Mouse (Mus musculus): Measurements from ENCODE around the gene Arf5. TPM values are rescaled to one million over a fixed set of nuclear protein-coding genes. Genes with fewer than 3 reads are reported as not detected.

Arf5 gene
- 395 and 420 TPM in 2 replicates for polyA plus RNA-seq (2015; fragmentation: Nextera tagmentation; extraction: Ambion mirVana)

DNA sequence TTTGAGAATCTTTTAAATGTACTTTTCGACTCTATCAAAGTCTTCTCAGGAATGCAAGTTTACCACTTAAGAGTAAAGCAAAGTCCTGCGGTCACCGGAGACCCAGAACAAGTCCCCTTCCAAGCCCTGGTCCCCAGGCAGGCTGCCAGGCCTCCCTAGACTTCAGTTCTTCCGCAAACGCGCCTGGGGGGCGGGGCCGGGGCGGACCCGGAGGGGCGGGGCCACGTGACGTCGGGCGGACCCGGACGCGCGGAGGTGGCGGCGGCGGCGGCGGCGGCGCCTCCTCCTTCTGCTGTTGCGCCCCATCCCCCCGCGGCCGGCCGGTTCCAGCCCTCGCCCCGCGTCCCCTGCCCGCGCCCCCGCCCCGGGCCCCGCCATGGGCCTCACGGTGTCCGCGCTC lies at the start of gene Arf5:
Gene Arf5, plus strand, starts transcription at position 248 of the 400 bp plus-strand sequence.
- peak; percentile 66 for ATAC-seq (ENCODE audit: insufficient number of reproducible peaks, low FRiP score, low TSS enrichment, low read depth)
- Histone ChIP-seq H3K4me2 (peak within 1 kb of the TSS; percentile 58), H3K9me3 (no peaks in the 10 kb centered on the region), H3K36me3 (peaks cover 28% of the 10 kb centered on the region), H3K4me1 (peaks cover 41% of the 10 kb centered on the region), H3K27ac (peak within 1 kb of the TSS; percentile 79), H3K4me3 (peak within 1 kb of the TSS; percentile 95), H3K27me3 (no peaks in the 10 kb centered on the region), H3K9ac (peak within 1 kb of the TSS; percentile 98)
- under 1% methylated on average over 28 of the region's 42 CpGs for WGBS

DNA sequence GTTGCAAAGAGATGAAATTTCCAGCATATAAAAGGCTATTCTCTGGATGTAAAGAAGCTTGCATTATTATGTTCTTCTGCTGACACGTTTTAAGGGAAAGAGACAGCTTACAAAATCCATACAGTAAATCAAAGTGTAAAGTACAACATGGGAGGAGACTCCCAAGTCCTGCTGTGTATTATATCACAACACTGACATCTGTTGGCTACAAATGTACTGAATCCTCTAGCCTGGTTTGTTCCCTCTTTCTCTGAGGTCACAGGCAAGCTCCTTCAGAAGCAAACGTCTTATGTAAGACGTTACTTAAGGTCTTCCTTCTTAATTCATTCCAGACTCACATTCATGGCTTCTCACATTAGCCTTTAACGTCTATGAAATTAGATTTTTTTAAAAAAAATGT lies 41.4 kb upstream of the Arf5 start:
- no peak for ATAC-seq (ENCODE audit: insufficient number of reproducible peaks, low FRiP score, low TSS enrichment, low read depth)
- Histone ChIP-seq H3K4me1 (no peaks in the 10 kb centered on the region), H3K9me3 (no peaks in the 10 kb centered on the region), H3K36me3 (no peaks in the 10 kb centered on the region), H3K4me2 (no peak overlapping the region), H3K4me3 (no peak overlapping the region), H3K27me3 (no peaks in the 10 kb centered on the region), H3K27ac (no peak overlapping the region), H3K9ac (no peak overlapping the region)
- 31% methylated on average over 4 of the region's 4 CpGs for WGBS

DNA sequence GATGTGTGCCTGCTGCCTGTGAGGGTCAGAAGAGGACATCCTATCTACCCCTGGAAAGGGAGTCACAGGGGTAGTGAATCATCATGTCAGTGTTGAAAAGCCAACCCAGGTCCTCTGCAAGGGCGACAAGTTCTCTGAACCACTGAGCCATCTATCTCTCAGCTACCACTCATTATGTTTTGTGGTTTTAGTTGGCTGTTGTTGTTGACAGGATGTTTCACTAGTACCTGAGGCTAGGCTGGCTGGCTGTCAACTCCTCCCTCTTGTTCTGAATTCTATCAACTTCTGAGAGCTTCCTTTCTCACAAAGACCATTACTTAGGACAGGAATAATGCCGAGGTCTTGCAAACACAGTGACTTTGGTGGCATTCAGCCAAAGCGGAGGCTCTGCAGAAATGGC lies 38.2 kb upstream of the Arf5 start:
- Histone ChIP-seq H3K27ac (no peak overlapping the region), H3K4me3 (no peak overlapping the region), H3K4me2 (no peak overlapping the region), H3K4me1 (no peaks in the 10 kb centered on the region), H3K36me3 (no peaks in the 10 kb centered on the region), H3K9me3 (no peaks in the 10 kb centered on the region), H3K9ac (no peak overlapping the region), H3K27me3 (no peaks in the 10 kb centered on the region)
- no peak for ATAC-seq (ENCODE audit: insufficient number of reproducible peaks, low FRiP score, low TSS enrichment, low read depth)
- WGBS: 81% methylated on average over 3 of the region's 3 CpGs

GRCm38 (mm10) chr6:28389038-28389437 lies 34.3 kb upstream of the Arf5 start:
- Histone ChIP-seq H3K4me3 (no peak overlapping the region), H3K4me2 (no peak overlapping the region), H3K9me3 (no peaks in the 10 kb centered on the region), H3K36me3 (no peaks in the 10 kb centered on the region), H3K27ac (no peak overlapping the region), H3K27me3 (no peaks in the 10 kb centered on the region), H3K4me1 (no peaks in the 10 kb centered on the region), H3K9ac (no peak overlapping the region)
- ATAC-seq (ENCODE audit: insufficient number of reproducible peaks, low FRiP score, low TSS enrichment, low read depth): no peak
- 76% methylated on average over 3 of the region's 3 CpGs for WGBS

DNA sequence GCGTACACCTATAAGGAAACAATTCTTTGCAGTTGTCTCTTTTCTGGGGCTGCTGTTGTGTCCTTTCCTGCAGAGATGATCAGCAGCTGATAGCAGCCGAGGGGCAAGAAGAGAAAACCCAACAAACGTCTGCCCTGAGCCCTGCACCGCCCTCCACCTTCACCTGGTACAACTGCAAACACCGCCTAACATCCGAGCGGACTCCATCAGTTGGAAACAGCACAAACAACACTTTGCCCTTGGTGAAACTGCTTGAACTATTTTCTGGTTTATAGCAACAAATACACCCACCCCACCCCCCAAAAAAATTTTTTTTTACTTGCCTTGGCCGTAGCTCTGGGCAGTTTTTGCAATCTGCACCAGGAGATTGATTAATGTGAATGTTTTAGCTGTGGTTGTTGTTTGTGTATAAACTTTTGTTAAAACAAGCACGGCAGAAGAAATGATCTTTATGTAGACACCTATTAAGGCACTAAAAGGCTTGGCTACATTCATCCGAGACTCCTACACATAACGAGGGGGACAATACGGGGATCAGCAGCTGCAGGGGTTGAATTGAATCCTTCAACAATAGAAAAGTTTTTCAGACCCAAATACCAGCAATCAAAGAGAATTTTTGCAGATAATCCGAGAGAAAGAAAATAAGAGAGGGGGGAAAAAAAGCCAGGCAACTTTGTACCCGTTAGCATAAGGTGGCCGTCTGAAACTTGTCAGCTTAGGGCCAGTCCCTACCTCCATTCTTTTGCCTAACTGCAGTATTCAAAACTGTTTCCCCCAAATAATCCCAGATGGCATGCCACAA lies 27.1 kb upstream of the Arf5 start:
- 42% methylated on average over 15 of the region's 15 CpGs for WGBS
- Histone ChIP-seq H3K9ac (no peak overlapping the region), H3K9me3 (no peaks in the 10 kb centered on the region), H3K36me3 (no peaks in the 10 kb centered on the region), H3K27ac (no peak overlapping the region), H3K4me3 (peak overlapping the region; percentile 46; the same call in 1 of the 2 replicates), H3K27me3 (peaks cover 25% of the 10 kb centered on the region), H3K4me1 (peaks cover 8% of the 10 kb centered on the region; the same call in 1 of the 2 replicates), H3K4me2 (peak overlapping the region; percentile 85)
- ATAC-seq (ENCODE audit: insufficient number of reproducible peaks, low FRiP score, low TSS enrichment, low read depth): no peak

- Histone ChIP-seq H3K27me3 (peaks cover 25% of the 10 kb centered on the region), H3K4me3 (peak overlapping the region; percentile 46), H3K27ac (no peak overlapping the region), H3K36me3 (no peaks in the 10 kb centered on the region), H3K9ac (no peak overlapping the region), H3K4me2 (peak overlapping the region; percentile 85), H3K9me3 (no peaks in the 10 kb centered on the region), H3K4me1 (peaks cover 8% of the 10 kb centered on the region; the same call in 1 of the 2 replicates)
- 2% methylated on average over 19 of the region's 19 CpGs for WGBS
- no peak for ATAC-seq (ENCODE audit: insufficient number of reproducible peaks, low FRiP score, low TSS enrichment, low read depth)
These were observed 26.4 kb upstream of the Arf5 start for GRCm38 (mm10) chr6:28396853-28397457.

GRCm38 (mm10) chr6:28397681-28398203 lies 25.6 kb upstream of the Arf5 start, which contains the start of gene Zfp800:
Zfp800 (minus strand) TSS chr6:28398005.
- under 1% methylated on average over 33 of the region's 33 CpGs for WGBS
- no peaks in the 10 kb centered on the region for H3K9me3 ChIP-seq
- ATAC-seq (ENCODE audit: insufficient number of reproducible peaks, low FRiP score, low TSS enrichment, low read depth): no peak
- peaks cover 8% of the 10 kb centered on the region; the same call in 1 of the 2 replicates for H3K4me1 ChIP-seq
- no peak within 1 kb of the TSS for H3K27ac ChIP-seq
- H3K27me3 ChIP-seq: peaks cover 25% of the 10 kb centered on the region
- peak within 1 kb of the TSS; percentile 20; the same call in 1 of the 2 replicates for H3K9ac ChIP-seq
- peak within 1 kb of the TSS; percentile 46 for H3K4me3 ChIP-seq
- peak within 1 kb of the TSS; percentile 85 for H3K4me2 ChIP-seq
- H3K36me3 ChIP-seq: no peaks in the 10 kb centered on the region

- Histone ChIP-seq H3K4me3 (no peak overlapping the region), H3K27ac (no peak overlapping the region), H3K9ac (no peak overlapping the region), H3K27me3 (peaks cover 25% of the 10 kb centered on the region), H3K9me3 (no peaks in the 10 kb centered on the region), H3K4me1 (peaks cover 8% of the 10 kb centered on the region; the same call in 1 of the 2 replicates), H3K4me2 (no peak overlapping the region), H3K36me3 (no peaks in the 10 kb centered on the region)
- ATAC-seq (ENCODE audit: insufficient number of reproducible peaks, low FRiP score, low TSS enrichment, low read depth): no peak
- 84% methylated on average over 3 of the region's 3 CpGs for WGBS
These were observed 24.6 kb upstream of the Arf5 start for GRCm38 (mm10) chr6:28398726-28399125.

- Histone ChIP-seq H3K4me1 (peaks cover 8% of the 10 kb centered on the region; the same call in 1 of the 2 replicates), H3K27me3 (peaks cover 25% of the 10 kb centered on the region), H3K9ac (no peak overlapping the region), H3K9me3 (no peaks in the 10 kb centered on the region), H3K4me3 (no peak overlapping the region), H3K36me3 (no peaks in the 10 kb centered on the region), H3K4me2 (no peak overlapping the region), H3K27ac (no peak overlapping the region)
- 89% methylated on average over 4 of the region's 4 CpGs for WGBS
- ATAC-seq (ENCODE audit: insufficient number of reproducible peaks, low FRiP score, low TSS enrichment, low read depth): no peak
These were observed 23.6 kb upstream of the Arf5 start for GRCm38 (mm10) chr6:28399791-28400190.

GRCm38 (mm10) chr6:28410053-28410452 lies 13.3 kb upstream of the Arf5 start:
- ATAC-seq (ENCODE audit: insufficient number of reproducible peaks, low FRiP score, low TSS enrichment, low read depth): no peak
- no peak overlapping the region for H3K27ac ChIP-seq
- no peaks in the 10 kb centered on the region for H3K9me3 ChIP-seq
- no peak overlapping the region for H3K4me2 ChIP-seq
- no peaks in the 10 kb centered on the region for H3K4me1 ChIP-seq
- 79% methylated on average over 9 of the region's 9 CpGs for WGBS
- H3K36me3 ChIP-seq: 0 out of 2 replicates have a peak, but pooled peaks cover 3% of the 10 kb centered on the region
- H3K9ac ChIP-seq: no peak overlapping the region
- no peak overlapping the region for H3K4me3 ChIP-seq
- H3K27me3 ChIP-seq: no peaks in the 10 kb centered on the region

DNA sequence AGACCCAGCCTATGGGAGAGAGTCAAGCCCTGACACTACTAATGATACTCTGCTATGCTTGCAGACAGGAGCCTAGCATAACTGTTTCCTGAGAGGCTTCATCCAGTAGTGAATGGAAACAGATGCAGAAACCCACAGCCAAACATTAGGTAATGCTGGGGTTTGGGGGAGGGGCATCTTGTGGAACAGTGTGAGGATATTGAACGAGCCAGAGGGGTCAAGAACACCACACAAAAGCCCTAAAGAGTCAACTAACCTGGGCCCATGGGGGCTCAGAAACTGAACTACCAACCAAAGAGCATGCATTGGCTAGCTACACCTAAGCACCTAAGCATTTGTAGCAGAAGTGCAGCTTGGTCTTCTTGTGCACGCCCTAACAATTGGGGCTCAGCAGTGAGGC lies 12.1 kb upstream of the Arf5 start:
- WGBS: 66% methylated on average over 2 of the region's 2 CpGs
- H3K4me2 ChIP-seq: no peak overlapping the region
- no peak overlapping the region for H3K27ac ChIP-seq
- no peaks in the 10 kb centered on the region for H3K9me3 ChIP-seq
- no peak overlapping the region for H3K9ac ChIP-seq
- no peaks in the 10 kb centered on the region for H3K27me3 ChIP-seq
- H3K36me3 ChIP-seq: peaks cover 10% of the 10 kb centered on the region; the same call in 1 of the 2 replicates
- ATAC-seq (ENCODE audit: insufficient number of reproducible peaks, low FRiP score, low TSS enrichment, low read depth): no peak
- no peak overlapping the region for H3K4me3 ChIP-seq
- H3K4me1 ChIP-seq: no peaks in the 10 kb centered on the region

DNA sequence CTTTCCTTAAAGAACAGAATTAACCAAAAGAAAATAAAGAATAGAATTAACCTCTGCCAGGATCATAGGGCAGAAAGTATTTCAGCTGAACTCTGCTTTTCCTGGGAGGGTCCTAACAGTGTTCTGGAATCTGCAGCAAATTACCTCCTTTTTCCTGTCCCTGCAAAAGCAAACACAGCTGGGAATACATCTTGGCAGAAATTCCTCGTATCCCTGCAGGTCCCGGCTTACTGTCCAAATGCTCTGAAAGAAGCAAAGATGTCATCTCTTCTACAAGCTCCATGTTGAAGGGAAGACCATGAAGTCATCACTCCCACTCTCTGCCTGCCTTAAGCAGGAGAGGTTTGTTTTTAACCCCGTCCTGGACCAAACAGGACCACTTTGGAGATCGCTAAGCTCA lies 6.4 kb upstream of the Arf5 start:
- no peak for ATAC-seq (ENCODE audit: insufficient number of reproducible peaks, low FRiP score, low TSS enrichment, low read depth)
- Histone ChIP-seq H3K27me3 (no peaks in the 10 kb centered on the region), H3K4me1 (peaks cover 27% of the 10 kb centered on the region), H3K9ac (no peak overlapping the region), H3K9me3 (no peaks in the 10 kb centered on the region), H3K4me2 (no peak overlapping the region), H3K4me3 (no peak overlapping the region), H3K27ac (no peak overlapping the region), H3K36me3 (peaks cover 38% of the 10 kb centered on the region)
- 74% methylated on average over 4 of the region's 4 CpGs for WGBS
